Mouse (Mus musculus) CD4-positive, CD25-positive, alpha-beta regulatory T cell, adult 4 months (primary cell): ENCODE data around the gene Rbm4. TPM values are rescaled to one million over a fixed set of nuclear protein-coding genes. Genes with fewer than 3 reads are reported as not detected.

Experiments
- ATAC-seq: one replicate; pipeline ENCODE4 v1.8.0; 2017
- polyA plus RNA-seq, 2 experiments: library from polyadenylated mRNA; unstranded; fragments of 100-300 nt; shearing (Covaris generic); gene quantifications; one replicate each; pipeline ENCODE4 v1.2.1; 2017

The Rbm4 gene
- polyA plus RNA-seq, 2 experiments from 2014 or later: 27.9 to 49.0 TPM

GRCm38 (mm10) chr19:4739053-4739452 is 54.6 kb downstream of the Rbm4 start:
- ATAC-seq: no peak

- ATAC-seq: no peak
Observed at GRCm38 (mm10) chr19:4737866-4738265, 55.8 kb downstream of the Rbm4 start.

Other genes with a start within 250 kb of the Rbm4 start
- gene Lrfn4, start 178.2 kb downstream of the Rbm4 start, polyA plus RNA-seq: not detected
- gene Rce1, start 168.3 kb downstream of the Rbm4 start, polyA plus RNA-seq: 10 to 100 TPM; 45.3 to 50.7 TPM
- not detected for gene Gm960, start 95.2 kb downstream of the Rbm4 start, polyA plus RNA-seq
- gene Sptbn2, start 82.7 kb downstream of the Rbm4 start, polyA plus RNA-seq: under 1 TPM; 0.13 to 0.18 TPM
- 100 to 1,000 TPM; 105 to 151 TPM for gene Rbm4b, start 37.4 kb downstream of the Rbm4 start, polyA plus RNA-seq
- 10 to 100 TPM; 29.3 to 43.9 TPM for gene Gm21992, start 17.7 kb upstream of the Rbm4 start, polyA plus RNA-seq
- gene Rbm14, start 17.7 kb upstream of the Rbm4 start, polyA plus RNA-seq: 10 to 100 TPM; 22.1 to 53.5 TPM
- 100 to 1,000 TPM; 137 to 175 TPM for gene Ccs, start 45.4 kb upstream of the Rbm4 start, polyA plus RNA-seq
- gene Ccdc87, start 45.5 kb upstream of the Rbm4 start, polyA plus RNA-seq: not detected
- gene Ctsf, start 61.2 kb upstream of the Rbm4 start, polyA plus RNA-seq: 1 to 10 TPM; 2.0 to 4.8 TPM
- gene Actn3, start 84.0 kb upstream of the Rbm4 start, polyA plus RNA-seq: not detected
- 1 to 10 TPM; 3.7 to 6.2 TPM for gene Zdhhc24, start 84.8 kb upstream of the Rbm4 start, polyA plus RNA-seq
- 1 to 10 TPM in 1 of 2 experiments, under 1 TPM in 1; 0.38 to 1.7 TPM for gene Bbs1, start 112.7 kb upstream of the Rbm4 start, polyA plus RNA-seq
- 10 to 100 TPM; 39.4 to 67.8 TPM for gene Dpp3, start 134.4 kb upstream of the Rbm4 start, polyA plus RNA-seq
- under 1 TPM in 1 of 2 experiments, not detected in 1; 0.33 TPM for gene Peli3, start 149.2 kb upstream of the Rbm4 start, polyA plus RNA-seq
- gene Mrpl11, start 168.2 kb upstream of the Rbm4 start, polyA plus RNA-seq: 10 to 100 TPM; 75.6 to 83.6 TPM
- 1 to 10 TPM in 1 of 2 experiments, under 1 TPM in 1; 0.90 to 2.1 TPM for gene Npas4, start 196.4 kb upstream of the Rbm4 start, polyA plus RNA-seq
- gene Slc29a2, start 230.0 kb upstream of the Rbm4 start, polyA plus RNA-seq: 1 to 10 TPM; 2.4 to 2.5 TPM
- gene B4gat1, start 244.9 kb upstream of the Rbm4 start, polyA plus RNA-seq: 10 to 100 TPM; 11.9 to 20.5 TPM
- gene AC124502.3, start 245.0 kb upstream of the Rbm4 start, polyA plus RNA-seq: under 1 TPM; 0.35 to 0.80 TPM
- gene Brms1, start 247.5 kb upstream of the Rbm4 start, polyA plus RNA-seq: 100 to 1,000 TPM in 1 of 2 experiments, 10 to 100 TPM in 1; 85.7 to 136 TPM